Mouse (Mus musculus) CH12.LX (cell line): ENCODE measurements around the gene Ttll9. TPM values are rescaled to one million over a fixed set of nuclear protein-coding genes. Genes with fewer than 3 reads are reported as not detected.

Experiments used
- DNase-seq: peaks from one replicate; pipeline ENCODE4 v3.0.0-alpha.2; 2013; ENCODE audit errors: extremely low read depth
- H3K27ac ChIP-seq: 2 replicates; pipeline ENCODE4 v1.5.1; 2012; ENCODE audit warnings: low read depth, mild to moderate bottlenecking, control low read depth, moderate library complexity; ENCODE audit not compliant: insufficient read depth
- H3K27me3 ChIP-seq: replicated peaks from 2 replicates; pipeline ENCODE3; 2012; ENCODE audit warnings: inconsistent platforms
- H3K36me3 ChIP-seq, 2 experiments: replicated peaks in 1 of 2; 2 replicates each; pipeline versions ENCODE3 to v1.6.1; 2012; ENCODE audit warnings: inconsistent platforms in 1 of 2, low read length in 1 of 2, mild to moderate bottlenecking in 1 of 2, mixed read lengths in 1 of 2, moderate library complexity in 1 of 2; ENCODE audit not compliant: control insufficient read depth in 1 of 2, insufficient read depth in 1 of 2
- H3K4me1 ChIP-seq, 2 experiments: 2 replicates each; pipeline ENCODE4 v1.6.1; 2012; ENCODE audit warnings: inconsistent platforms in 1 of 2, moderate library complexity in 1 of 2; ENCODE audit not compliant: insufficient read depth in 2 of 2, control insufficient read depth in 1 of 2
- H3K4me2 ChIP-seq: 2 replicates; pipeline ENCODE4 v1.6.1; 2012; ENCODE audit warnings: low read depth, mild to moderate bottlenecking, control low read depth; ENCODE audit not compliant: poor library complexity, insufficient read depth, severe bottlenecking
- H3K4me3 ChIP-seq, 3 experiments: fragments of 150-350 bp in 1 of 3; sonication (generic) in 1 of 3; replicated peaks in 1 of 3; 2 replicates each; pipeline versions ENCODE3 to v1.5.1; 2011 to 2012; ENCODE audit warnings: low read depth in 2 of 3, low read length in 2 of 3, mild to moderate bottlenecking in 2 of 3, moderate library complexity in 2 of 3, control low read depth in 1 of 3, improper control_type of control experiment in 1 of 3, inconsistent platforms in 1 of 3, mixed read lengths in 1 of 3; ENCODE audit not compliant: poor library complexity in 1 of 3
- H3K79me2 ChIP-seq: replicated peaks from 2 replicates; pipeline ENCODE4 v1.6.1; 2012; ENCODE audit warnings: mild to moderate bottlenecking, moderate library complexity; ENCODE audit not compliant: control insufficient read depth, poor library complexity, insufficient read depth, severe bottlenecking; ENCODE audit errors: extremely low read depth
- H3K9ac ChIP-seq: 2 replicates; pipeline ENCODE4 v1.6.1; 2012; ENCODE audit warnings: low read depth, mild to moderate bottlenecking, control low read depth, moderate library complexity; ENCODE audit not compliant: insufficient read depth
- H3K9me3 ChIP-seq: replicated peaks from 2 replicates; pipeline ENCODE3; 2012; ENCODE audit warnings: low read length, inconsistent platforms, mixed read lengths
- BHLHE40 ChIP-seq: IDR thresholded peaks from 2 replicates; pipeline ENCODE4 v1.6.1; 2011; ENCODE audit warnings: mild to moderate bottlenecking, low read depth, low read length, improper control_type of control experiment
- CHD1 ChIP-seq: IDR thresholded peaks from 2 replicates; pipeline ENCODE4 v1.6.1; 2012; ENCODE audit warnings: low read depth, low read length, improper control_type of control experiment, inconsistent platforms
- CHD2 ChIP-seq: IDR thresholded peaks from 2 replicates; pipeline ENCODE4 v1.6.1; 2011; ENCODE audit warnings: low read length, improper control_type of control experiment
- E2F4 ChIP-seq: IDR thresholded peaks from 2 replicates; pipeline ENCODE4 v1.6.1; 2011; ENCODE audit warnings: low read depth, low read length, improper control_type of control experiment; ENCODE audit not compliant: insufficient replicate concordance
- ETS1 ChIP-seq: conservative IDR thresholded peaks from 2 replicates; pipeline ENCODE4 v1.6.1; 2012; ENCODE audit warnings: low read depth, mild to moderate bottlenecking, inconsistent platforms, low read length, improper control_type of control experiment, moderate library complexity
- GABPA ChIP-seq: IDR thresholded peaks from 2 replicates; pipeline ENCODE4 v1.6.1; 2012; ENCODE audit warnings: low read depth, low read length, improper control_type of control experiment, inconsistent platforms; ENCODE audit not compliant: insufficient replicate concordance
- JUN ChIP-seq: IDR thresholded peaks from 2 replicates; pipeline ENCODE4 v1.6.1; 2011; ENCODE audit warnings: low read depth, mild to moderate bottlenecking, low read length, improper control_type of control experiment, moderate library complexity; ENCODE audit not compliant: insufficient read depth
- JUND ChIP-seq: conservative IDR thresholded peaks from 2 replicates; pipeline ENCODE4 v1.6.1; 2011; ENCODE audit warnings: low read depth, low read length, improper control_type of control experiment
- MAFK ChIP-seq: IDR thresholded peaks from 2 replicates; pipeline ENCODE4 v1.6.1; 2011; ENCODE audit warnings: low read length, improper control_type of control experiment; ENCODE audit not compliant: insufficient replicate concordance
- MAX ChIP-seq: IDR thresholded peaks from 2 replicates; pipeline ENCODE4 v1.6.1; 2011; ENCODE audit warnings: low read length, improper control_type of control experiment
- MAZ ChIP-seq: IDR thresholded peaks from 2 replicates; pipeline ENCODE4 v1.6.1; 2012; ENCODE audit warnings: low read depth, mild to moderate bottlenecking, inconsistent platforms, low read length, improper control_type of control experiment, moderate library complexity
- MEF2A ChIP-seq: IDR thresholded peaks from 2 replicates; pipeline ENCODE4 v1.6.1; 2014; ENCODE audit warnings: low read depth, mild to moderate bottlenecking, inconsistent platforms, low read length, improper control_type of control experiment, borderline replicate concordance
- PAX5 ChIP-seq: IDR thresholded peaks from 2 replicates; pipeline ENCODE4 v1.6.1; 2012; ENCODE audit warnings: low read length, inconsistent platforms, mixed read lengths
- POLR2A ChIP-seq: IDR thresholded peaks from 2 replicates; pipeline ENCODE4 v1.6.1; 2011; ENCODE audit warnings: low read depth, mild to moderate bottlenecking, improper control_type of control experiment, low read length
- RAD21 ChIP-seq: IDR thresholded peaks from 2 replicates; pipeline ENCODE4 v1.6.1; 2011; ENCODE audit warnings: low read depth, mild to moderate bottlenecking, low read length, improper control_type of control experiment, moderate library complexity
- SMC3 ChIP-seq: IDR thresholded peaks from 2 replicates; pipeline ENCODE4 v1.6.1; 2011; ENCODE audit warnings: low read depth, low read length, improper control_type of control experiment
- TBP ChIP-seq: conservative IDR thresholded peaks from 2 replicates; pipeline ENCODE4 v1.6.1; 2011; ENCODE audit warnings: low read depth, low read length, improper control_type of control experiment
- TCF12 ChIP-seq: IDR thresholded peaks from 2 replicates; pipeline ENCODE4 v1.6.1; 2014; ENCODE audit warnings: low read depth, mild to moderate bottlenecking, inconsistent platforms, low read length, improper control_type of control experiment
- USF2 ChIP-seq: conservative IDR thresholded peaks from 2 replicates; pipeline ENCODE4 v1.6.1; 2011; ENCODE audit warnings: low read depth, low read length, improper control_type of control experiment
- ZC3H11A ChIP-seq: IDR thresholded peaks from 2 replicates; pipeline ENCODE4 v1.6.1; 2012; ENCODE audit warnings: low read depth, mild to moderate bottlenecking, inconsistent platforms, low read length, improper control_type of control experiment
- ZKSCAN1 ChIP-seq: IDR thresholded peaks from 2 replicates; pipeline ENCODE4 v1.6.1; 2012; ENCODE audit warnings: low read depth, inconsistent platforms, low read length, improper control_type of control experiment, borderline replicate concordance
- ZMIZ1 ChIP-seq: IDR thresholded peaks from 2 replicates; pipeline ENCODE4 v1.6.1; 2012; ENCODE audit warnings: low read depth, mild to moderate bottlenecking, inconsistent platforms, low read length, improper control_type of control experiment
- ZNF384 ChIP-seq: IDR thresholded peaks from 2 replicates; pipeline ENCODE4 v1.6.1; 2012; ENCODE audit warnings: low read depth, low read length, improper control_type of control experiment, inconsistent platforms
- dilution Hi-C: fragments of 300-500 bp; cut with MboI; formaldehyde crosslinking; loops from 2 replicates; pipeline ENCODE4 v1.14.3; 2020; ENCODE audit warnings: low sequenced_read_pairs; ENCODE audit not compliant: extremely low pct_unique_long_range_greater_than_20kb, extremely low pct_ligation_motif_present
- in situ Hi-C: fragments of 300-500 bp; cut with MboI; formaldehyde crosslinking; loops from 3 replicates; pipeline ENCODE4 v1.14.3; 2019; ENCODE audit warnings: low sequenced_read_pairs, low pct_ligation_motif_present, low pct_unique_long_range_greater_than_20kb, mixed read lengths
- polyA plus RNA-seq: library from polyadenylated mRNA; unstranded; fragments of >175 nt; gene quantifications from 2 replicates; pipeline ENCODE4 v1.2.1, GENCODE M21; 2012; ENCODE audit warnings: low read depth; ENCODE audit not compliant: insufficient read length
- total RNA-seq, 2 experiments: library from RNA; depleted of rRNA; stranded (reverse); fragments of 300-350 nt in 1 of 2; fragments of >200 nt in 1 of 2; gene quantifications; 2 replicates each; pipeline ENCODE4 v1.2.3; 2012 to 2014

The Ttll9 gene
- total and polyA plus RNA-seq, 3 experiments = 1.5 to 1.7 (median 1.7) TPM

DNA sequence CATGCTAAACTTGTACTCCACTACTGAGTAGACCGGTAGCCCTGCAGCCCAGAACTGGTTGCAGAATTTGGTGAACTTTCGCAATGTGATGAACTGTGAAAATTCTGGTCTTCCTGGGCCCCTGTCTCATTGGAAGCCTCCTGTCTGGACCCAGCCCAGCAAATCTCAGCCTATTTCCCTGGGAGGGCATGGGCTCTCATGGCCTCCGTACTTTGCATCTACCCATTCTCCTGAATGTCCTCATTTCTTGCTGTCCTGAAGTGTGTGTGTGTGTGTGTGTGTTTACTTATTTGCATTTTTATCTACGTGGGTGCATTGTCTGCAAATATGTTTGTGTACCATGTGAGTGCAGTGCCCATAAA, 87.7 kb downstream of the Ttll9 start:
- no peaks in the 10 kb centered on the region for H3K79me2 ChIP-seq
- dilution Hi-C loops = no loop called here
- in situ Hi-C loops = no loop called here
- no peak overlapping the region for H3K4me2 ChIP-seq
- H3K4me3 ChIP-seq = no peak overlapping the region
- peaks cover 93% of the 10 kb centered on the region for H3K27me3 ChIP-seq
- H3K27ac ChIP-seq = no peak overlapping the region
- H3K9ac ChIP-seq = no peak overlapping the region
- no peak for TF ChIP-seq JUND
- TF ChIP-seq ZKSCAN1 = no peak
- TF ChIP-seq ZMIZ1 = no peak
- no peak for TF ChIP-seq RAD21
- TF ChIP-seq MAFK = no peak
- TF ChIP-seq ZNF384 = no peak
- TF ChIP-seq MAX = no peak
- no peak for TF ChIP-seq PAX5
- TF ChIP-seq JUN = no peak
- TF ChIP-seq, all 38 proteins: peak for 0
- Histone ChIP-seq H3K9me3 (no peaks in the 10 kb centered on the region), H3K4me1 (peaks cover 4 to 14% of the 10 kb centered on the region in 2 experiments; a peak in 3 of 4 replicates), H3K36me3 (no peaks in the 10 kb centered on the region)
- no peak for DNase-seq

GRCm38 (mm10) chr2:153051095-153051494, 88.8 kb downstream of the Ttll9 start:
- dilution Hi-C loops = no loop called here
- no peak overlapping the region for H3K4me3 ChIP-seq
- no peak overlapping the region for H3K9ac ChIP-seq
- DNase-seq = no peak
- H3K4me2 ChIP-seq = no peak overlapping the region
- no peaks in the 10 kb centered on the region for H3K79me2 ChIP-seq
- peaks cover 4 to 21% of the 10 kb centered on the region in 2 experiments; a peak in 3 of 4 replicates for H3K4me1 ChIP-seq
- no peak overlapping the region for H3K27ac ChIP-seq
- no peaks in the 10 kb centered on the region for H3K9me3 ChIP-seq
- peaks cover 88% of the 10 kb centered on the region for H3K27me3 ChIP-seq
- H3K36me3 ChIP-seq = no peaks in the 10 kb centered on the region
- in situ Hi-C loops = no loop called here
- no peak for TF ChIP-seq POLR2A
- TF ChIP-seq ZC3H11A = no peak
- no peak for TF ChIP-seq USF2
- no peak for TF ChIP-seq CHD1
- TF ChIP-seq MAX = no peak
- TF ChIP-seq MAZ = no peak
- TF ChIP-seq MEF2A = no peak
- no peak for TF ChIP-seq TBP
- TF ChIP-seq GABPA = no peak
- no peak for TF ChIP-seq TCF12
- TF ChIP-seq ETS1 = no peak
- no peak for TF ChIP-seq BHLHE40
- TF ChIP-seq CHD2 = no peak
- no peak for TF ChIP-seq RAD21
- TF ChIP-seq E2F4 = no peak
- no peak for TF ChIP-seq ZMIZ1
- no peak for TF ChIP-seq SMC3
- no peak for TF ChIP-seq JUN
